Mouse (Mus musculus): ENCODE measurements around the gene Bmp8a.

DNA sequence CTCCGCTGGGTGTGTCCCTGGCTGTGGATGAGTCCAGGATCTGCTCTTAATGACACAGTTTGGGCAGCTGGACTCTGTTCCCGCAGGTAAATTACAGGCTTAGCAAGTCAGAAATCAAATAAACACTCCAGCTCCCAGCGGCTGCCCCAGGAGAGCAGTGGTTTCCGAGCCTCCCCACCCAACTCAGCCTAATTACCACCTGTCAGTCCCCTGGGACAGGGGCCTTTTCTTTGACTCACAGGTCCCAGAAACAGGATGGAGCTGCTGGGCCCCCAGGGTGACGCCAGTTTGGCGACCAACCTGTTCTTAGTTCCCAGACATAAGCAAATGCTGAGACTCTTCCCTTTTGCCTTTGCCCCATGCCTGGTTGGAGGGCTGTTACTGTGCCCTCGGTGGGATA, 31.2 kb downstream of the Bmp8a start:
- TF ChIP-seq CTCF (IDR thresholded peaks at IDR 0.05; ENCODE audit: extremely low read depth, insufficient read depth, insufficient read length, insufficient replicate concordance): no peak
- TF ChIP-seq POLR2A (IDR thresholded peaks at IDR 0.05; ENCODE audit: low read depth, low read length): no peak

Measured in spleen, adult 2 months (tissue).